Mouse (Mus musculus): ENCODE results near the gene Abcb9.

Gene Abcb9

GRCm38 (mm10) chr5:124093852-124094604, 1.6 kb downstream of the Abcb9 start:
- no peak for DNase-seq (ENCODE audit: low spot score in 2 of 2)

- peak; percentile 68 to 73 for DNase-seq (ENCODE audit: low spot score in 2 of 2)
Observed at GRCm38 (mm10) chr5:124093120-124093794, 2.3 kb downstream of the Abcb9 start.

- no peak for DNase-seq (ENCODE audit: low spot score in 2 of 2)
Observed at GRCm38 (mm10) chr5:124091951-124092406, 3.6 kb downstream of the Abcb9 start.

GRCm38 (mm10) chr5:124089868-124090267, 5.7 kb downstream of the Abcb9 start:
- no peak for DNase-seq (ENCODE audit: low spot score in 2 of 2)

- DNase-seq (ENCODE audit: low spot score in 2 of 2) = no peak
Observed at GRCm38 (mm10) chr5:124086876-124087275, 8.7 kb downstream of the Abcb9 start.

GRCm38 (mm10) chr5:124085513-124085912, 10.1 kb downstream of the Abcb9 start:
- DNase-seq (ENCODE audit: low spot score in 2 of 2) = no peak

GRCm38 (mm10) chr5:124084588-124085173, 10.9 kb downstream of the Abcb9 start:
- peak; percentile 66 to 77 for DNase-seq (ENCODE audit: low spot score in 2 of 2)

- DNase-seq (ENCODE audit: low spot score in 2 of 2) = no peak
Observed at GRCm38 (mm10) chr5:124083850-124084587, 11.6 kb downstream of the Abcb9 start.

GRCm38 (mm10) chr5:124082941-124083688, 12.5 kb downstream of the Abcb9 start:
- no peak for DNase-seq (ENCODE audit: low spot score in 2 of 2)

- no peak for DNase-seq (ENCODE audit: low spot score in 2 of 2)
Observed at GRCm38 (mm10) chr5:124082447-124082846, 13.2 kb downstream of the Abcb9 start.

GRCm38 (mm10) chr5:124079880-124080279, 15.7 kb downstream of the Abcb9 start:
- DNase-seq (ENCODE audit: low spot score in 2 of 2) = no peak

GRCm38 (mm10) chr5:124078794-124079416, 16.7 kb downstream of the Abcb9 start:
- peak; percentile 41 to 77 for DNase-seq (ENCODE audit: low spot score in 2 of 2)

GRCm38 (mm10) chr5:124077856-124078460, 17.6 kb downstream of the Abcb9 start:
- no peak for DNase-seq (ENCODE audit: low spot score in 2 of 2)

- no peak for DNase-seq (ENCODE audit: low spot score in 2 of 2)
Observed at GRCm38 (mm10) chr5:124077241-124077640, 18.4 kb downstream of the Abcb9 start.

GRCm38 (mm10) chr5:124076559-124076958, 19.0 kb downstream of the Abcb9 start:
- no peak for DNase-seq (ENCODE audit: low spot score in 2 of 2)

- no peak for DNase-seq (ENCODE audit: low spot score in 2 of 2)
Observed at GRCm38 (mm10) chr5:124075716-124076115, 19.9 kb downstream of the Abcb9 start.

GRCm38 (mm10) chr5:124074845-124075307, 20.7 kb downstream of the Abcb9 start:
- no peak for DNase-seq (ENCODE audit: low spot score in 2 of 2)

- no peak for DNase-seq (ENCODE audit: low spot score in 2 of 2)
Observed at GRCm38 (mm10) chr5:124073682-124074081, 21.9 kb downstream of the Abcb9 start.

GRCm38 (mm10) chr5:124069657-124070056, 25.9 kb downstream of the Abcb9 start:
- DNase-seq (ENCODE audit: low spot score in 2 of 2) = no peak
